Mouse (Mus musculus) c-Kit-positive CD71-negative TER-119-negative erythroid progenitor cells, embryonic 14.5 days (primary cell): ENCODE measurements around the gene Pdk4.

Experiments used
- DNase-seq: peaks from one replicate; pipeline ENCODE4 v3.0.0-alpha.2; 2013; ENCODE audit warnings: low read depth

Gene Pdk4

DNA sequence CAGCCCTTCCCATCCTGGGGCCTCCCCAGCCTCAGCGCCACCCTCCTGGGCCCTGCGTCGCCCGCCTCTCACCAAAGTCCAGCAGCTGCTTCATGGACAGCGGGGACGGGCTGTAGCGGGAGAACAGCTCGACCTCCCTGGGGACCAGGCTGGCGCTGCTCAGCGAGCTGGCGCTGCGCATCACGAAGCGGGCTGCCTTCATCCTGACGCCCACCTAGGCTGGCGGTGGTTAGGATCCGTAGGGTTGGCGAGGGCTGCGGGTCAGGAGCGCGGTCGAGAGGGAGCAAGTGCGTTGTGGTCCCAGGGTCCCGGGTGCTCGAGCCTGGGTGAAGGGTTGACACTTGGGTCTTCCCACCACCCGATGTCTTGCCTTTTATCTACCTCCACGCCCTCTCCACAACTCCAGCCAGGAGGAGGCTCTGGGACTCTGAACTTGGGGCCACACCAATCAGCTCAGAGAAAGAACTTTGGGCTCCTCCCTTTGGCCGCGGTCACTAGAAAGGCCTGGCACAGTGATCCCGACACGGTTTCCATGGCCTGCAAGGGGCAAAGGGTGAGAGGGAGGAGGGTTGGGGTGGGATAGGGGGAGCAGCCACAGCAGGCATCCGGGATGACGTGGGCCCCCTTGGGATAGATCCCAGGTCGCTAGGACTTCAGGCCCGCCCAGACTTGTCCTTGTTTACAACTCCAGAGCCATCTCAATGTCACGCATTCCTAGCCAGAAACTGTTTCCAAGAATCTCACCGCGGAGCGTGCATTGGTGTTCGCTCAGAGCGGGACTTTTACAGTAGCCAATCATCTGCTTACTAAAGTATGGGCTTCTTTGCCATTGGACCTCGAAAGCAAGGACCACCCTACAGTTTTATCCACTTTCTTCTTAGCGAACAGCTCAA is at the start of gene Pdk4:
Gene Pdk4 (minus strand): TSS at position 349 of the 893 bp plus-strand sequence.
- DNase-seq: no peak

DNA sequence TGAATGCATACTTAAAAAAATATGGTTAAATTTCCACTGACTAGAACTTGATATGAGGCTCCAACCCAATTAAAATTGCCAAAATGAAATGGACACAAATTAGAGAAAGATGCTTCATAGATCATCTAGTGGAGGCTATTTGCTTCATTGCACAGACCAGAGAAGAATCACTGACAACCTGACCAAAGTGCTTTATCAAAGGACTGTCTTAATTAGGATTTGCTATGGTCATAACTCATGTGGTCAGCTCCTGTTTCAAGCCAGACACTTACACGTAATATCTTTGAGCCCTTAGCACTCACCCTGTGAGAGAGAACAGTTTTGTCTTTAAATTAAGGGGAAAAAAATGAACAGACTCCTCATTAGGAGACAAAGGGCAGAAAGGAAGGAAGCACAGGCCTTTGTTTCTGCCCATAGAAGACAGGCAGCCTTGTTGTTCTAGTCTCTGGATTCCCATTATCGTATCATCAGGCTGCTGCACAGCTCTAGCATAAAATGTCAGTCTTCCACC is 41.8 kb upstream of the Pdk4 start:
- DNase-seq: no peak

- no peak for DNase-seq
Measured at GRCm38 (mm10) chr6:5535754-5536153, 39.6 kb upstream of the Pdk4 start.

DNA sequence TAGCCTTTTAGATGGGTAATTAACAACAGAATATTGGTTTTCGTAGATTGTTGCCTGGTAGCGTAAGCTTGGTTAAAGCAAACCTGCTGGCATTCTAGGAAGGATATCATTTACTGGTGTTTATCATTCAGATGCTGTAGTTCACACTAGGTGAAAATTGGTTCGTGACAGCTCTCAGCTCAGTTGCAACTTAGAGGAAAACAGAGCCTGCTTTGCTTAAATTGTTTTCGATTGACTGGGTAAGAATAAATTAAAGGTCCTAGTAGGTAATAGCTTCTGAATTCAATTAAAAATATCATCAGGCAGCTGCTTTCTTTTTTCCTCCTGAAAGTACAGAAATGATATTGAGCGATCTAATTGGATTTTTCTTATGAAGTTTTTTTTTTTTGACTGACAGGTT is 21.0 kb upstream of the Pdk4 start:
- no peak for DNase-seq

- no peak for DNase-seq
Measured at GRCm38 (mm10) chr6:5509757-5510156, 13.6 kb upstream of the Pdk4 start.

- DNase-seq: no peak
Measured at GRCm38 (mm10) chr6:5509303-5509702, 13.2 kb upstream of the Pdk4 start.

- no peak for DNase-seq
Measured at GRCm38 (mm10) chr6:5507821-5508220, 11.7 kb upstream of the Pdk4 start.

- DNase-seq: no peak
Measured at GRCm38 (mm10) chr6:5506271-5506670, 10.2 kb upstream of the Pdk4 start.

DNA sequence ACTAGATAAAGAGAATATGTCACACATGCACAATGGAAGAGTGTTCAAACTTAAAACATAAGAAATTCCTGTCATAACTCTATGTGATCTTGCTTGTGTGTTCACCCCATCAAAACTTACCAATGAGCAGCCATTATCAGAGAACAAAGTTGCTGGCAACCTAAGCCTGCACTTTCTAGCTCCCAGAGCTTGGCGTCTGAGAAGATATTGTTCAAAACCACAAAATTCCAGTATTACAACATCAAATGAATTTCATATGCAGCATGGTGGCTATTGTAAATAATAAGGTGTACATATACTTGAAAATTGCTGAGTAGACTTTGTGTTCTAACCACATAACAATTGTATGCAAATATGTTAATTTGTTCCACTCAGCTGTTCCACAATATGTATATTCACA is 6.7 kb upstream of the Pdk4 start:
- DNase-seq: no peak

DNA sequence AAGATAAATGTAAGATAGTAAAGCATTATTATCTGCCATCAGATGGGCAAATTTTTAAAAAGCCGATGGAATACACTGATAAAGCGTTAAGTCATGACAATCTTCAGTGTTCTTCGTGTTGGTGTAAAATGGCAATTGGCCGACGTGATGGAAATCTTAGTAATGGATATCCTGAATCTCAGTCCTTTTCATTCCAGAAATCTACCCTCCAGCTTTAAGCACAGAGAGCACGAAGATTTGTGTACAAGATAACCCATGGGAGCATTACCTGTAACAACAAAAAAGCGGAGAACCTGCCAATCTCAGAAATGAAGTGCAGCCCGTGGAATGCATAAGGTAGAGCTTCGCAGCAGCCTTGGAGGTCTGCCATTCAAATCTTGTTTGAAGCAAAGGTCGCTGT is 5.4 kb upstream of the Pdk4 start:
- DNase-seq: no peak

GRCm38 (mm10) chr6:5498740-5499139 is 2.6 kb upstream of the Pdk4 start:
- DNase-seq: no peak

DNA sequence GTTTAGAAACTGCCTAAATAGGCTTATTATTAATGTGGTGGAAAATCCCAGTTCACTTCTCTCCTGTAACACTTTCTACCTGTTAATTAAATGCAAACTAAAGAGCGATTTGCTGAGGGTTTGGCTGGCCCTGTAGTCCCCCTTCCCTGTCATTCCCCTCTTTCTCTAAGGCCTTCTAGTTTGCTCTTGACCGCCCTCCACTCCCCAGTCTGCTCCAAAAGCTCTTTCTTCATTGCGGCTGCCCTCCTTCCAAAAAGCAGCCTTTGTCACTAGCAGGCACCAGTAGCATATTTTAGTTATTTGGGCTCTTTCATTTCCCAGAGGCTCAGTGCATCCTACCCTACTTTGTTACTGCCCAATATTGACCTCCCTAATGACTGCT is 736 bp upstream of the Pdk4 start:
- no peak for DNase-seq

DNA sequence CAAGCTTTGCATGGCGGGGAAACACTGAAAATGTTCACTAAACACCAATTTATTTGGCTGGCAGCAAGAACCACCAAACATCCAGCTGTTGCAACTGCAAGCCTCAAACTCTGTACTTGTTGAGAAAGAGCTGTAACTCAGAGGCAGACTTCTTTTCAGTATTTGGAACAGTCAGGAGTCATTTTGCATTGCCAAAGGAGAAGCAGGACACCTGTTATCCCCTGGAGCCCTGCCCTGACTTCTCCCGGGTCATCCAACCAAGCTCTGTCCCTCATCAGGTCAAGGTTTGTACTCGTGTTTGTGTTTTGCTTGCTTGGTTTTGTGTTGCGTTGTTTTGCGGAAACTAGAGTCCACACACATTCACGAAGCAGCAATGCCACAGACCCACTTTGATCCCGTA is 11.1 kb downstream of the Pdk4 start:
- DNase-seq: no peak

GRCm38 (mm10) chr6:5482270-5482783 is 13.8 kb downstream of the Pdk4 start:
- no peak for DNase-seq

DNA sequence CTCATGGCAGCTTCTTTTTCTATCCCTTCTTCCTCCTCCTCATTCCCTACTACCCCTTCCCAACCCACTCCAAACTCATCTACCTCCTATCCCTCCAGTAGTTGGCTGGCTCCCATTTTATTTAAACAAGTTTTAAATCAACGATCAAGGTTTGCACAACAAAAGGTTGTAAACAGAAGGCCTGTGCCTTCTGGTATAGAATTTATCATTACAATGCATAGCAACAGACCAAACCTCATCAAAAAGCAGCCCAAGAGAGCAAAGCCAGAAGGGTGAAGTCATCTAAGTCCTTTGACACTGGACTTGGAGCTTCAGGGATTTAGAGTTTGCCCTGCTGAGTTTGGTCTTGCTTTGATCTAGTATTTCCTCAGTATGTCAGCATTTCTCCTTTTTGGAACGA is 15.0 kb downstream of the Pdk4 start:
- no peak for DNase-seq

GRCm38 (mm10) chr6:5474021-5474420 is 22.1 kb downstream of the Pdk4 start:
- DNase-seq: no peak

DNA sequence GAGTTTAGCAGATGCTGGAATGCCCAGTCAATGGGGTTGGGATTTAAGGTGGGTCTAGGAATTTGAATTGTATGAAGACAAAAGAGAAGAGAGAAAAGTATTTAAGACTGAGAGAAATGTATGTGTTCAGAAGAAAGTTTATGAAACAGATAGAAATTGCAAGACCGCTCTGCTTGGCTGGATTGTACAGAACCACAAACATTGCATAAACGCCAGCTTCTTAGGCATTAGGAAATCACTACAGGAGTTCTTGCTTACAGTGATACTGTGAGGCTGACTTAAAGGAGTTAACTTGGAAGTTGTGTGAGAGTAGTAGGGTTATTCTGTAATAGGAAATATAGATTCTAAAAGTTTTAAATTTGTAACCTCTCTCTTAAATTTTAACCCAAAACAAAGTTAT is 23.4 kb downstream of the Pdk4 start:
- no peak for DNase-seq

DNA sequence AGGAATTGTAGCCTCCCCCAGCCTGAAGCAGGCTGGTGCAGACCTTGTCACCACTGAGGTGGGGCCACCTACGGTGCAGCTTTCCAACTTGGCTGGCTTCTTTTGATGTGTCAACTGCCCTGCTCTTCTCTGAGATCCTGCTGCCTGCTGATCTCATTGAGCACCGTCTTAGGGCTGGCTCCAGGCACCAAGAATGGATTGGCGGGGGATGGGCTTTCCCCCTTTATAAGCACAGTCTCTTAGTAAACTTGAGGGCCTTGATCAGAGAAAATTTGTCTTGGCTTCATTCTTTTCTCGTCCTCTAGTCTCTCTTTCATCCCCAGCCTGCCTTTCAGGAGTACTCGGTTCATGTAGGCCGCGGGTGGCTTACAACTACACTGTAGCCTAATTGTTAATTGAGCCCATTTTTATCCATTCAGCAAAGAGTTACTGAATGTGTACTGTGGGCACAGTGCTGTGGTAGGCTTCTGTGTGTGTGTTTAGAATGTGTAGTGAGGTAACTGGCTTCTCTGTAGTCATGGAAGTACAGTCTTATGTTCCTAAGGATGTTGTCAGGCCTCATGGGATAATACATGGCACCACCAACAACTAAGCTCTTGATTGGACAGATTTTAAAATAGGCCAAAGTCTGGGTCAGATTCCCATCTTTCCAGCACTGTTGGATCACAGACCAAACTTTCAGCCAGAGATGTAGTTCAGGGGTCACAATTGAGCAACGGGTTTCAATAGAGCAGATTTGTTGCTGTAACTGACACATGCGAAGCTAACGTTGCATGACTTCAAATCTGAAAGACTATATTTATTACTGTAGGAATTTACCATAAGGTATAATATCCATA is 25.4 kb downstream of the Pdk4 start:
- DNase-seq: no peak

DNA sequence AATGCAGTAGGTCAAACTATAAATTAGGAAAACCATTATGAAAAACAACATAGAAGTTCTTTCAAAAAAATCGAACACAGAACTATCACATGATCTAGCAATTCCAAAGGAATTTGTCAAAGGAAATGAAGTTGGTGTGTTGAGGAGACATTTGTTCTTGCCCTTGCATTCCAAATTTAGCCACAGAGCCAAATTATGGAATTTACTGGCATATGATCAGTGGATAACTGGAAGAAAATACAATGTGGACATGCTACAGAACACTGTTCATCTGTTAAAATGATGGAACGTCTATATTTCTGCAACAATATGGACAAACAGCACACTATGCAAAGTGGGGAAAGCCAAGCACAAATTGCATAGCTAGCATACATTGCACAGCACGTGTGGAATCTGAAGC is 40.3 kb downstream of the Pdk4 start:
- no peak for DNase-seq

GRCm38 (mm10) chr6:5449878-5450277 is 46.2 kb downstream of the Pdk4 start:
- DNase-seq: no peak

GRCm38 (mm10) chr6:5448396-5448795 is 47.7 kb downstream of the Pdk4 start:
- no peak for DNase-seq

- no peak for DNase-seq
Measured at GRCm38 (mm10) chr6:5447546-5447945, 48.6 kb downstream of the Pdk4 start.

DNA sequence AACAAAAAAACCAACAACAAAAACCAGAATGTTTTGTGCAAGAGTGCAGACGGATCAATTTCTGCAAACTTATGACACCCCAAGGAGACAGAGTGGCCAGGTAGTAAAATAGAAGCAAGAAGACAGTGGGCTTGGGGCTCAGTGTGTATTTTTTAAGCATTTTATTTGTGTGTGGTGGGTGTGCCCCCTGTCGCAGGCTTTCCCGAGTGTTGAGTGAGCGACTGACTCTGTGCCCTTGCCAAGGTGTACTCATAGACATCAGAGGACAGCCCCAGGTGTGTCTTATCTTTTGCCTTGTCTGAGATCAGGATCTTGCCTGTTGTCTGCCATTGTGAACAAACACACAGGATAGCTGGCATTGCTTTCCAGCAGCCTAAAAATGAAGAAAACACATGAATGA is 49.1 kb downstream of the Pdk4 start:
- DNase-seq: no peak
